Mouse (Mus musculus) testis, postnatal 10 days (tissue): Measurements from ENCODE around the gene Pcbp3.

ENCODE experiments used
- DNase-seq: peaks from one replicate; pipeline ENCODE4 v3.0.0; 2021; ENCODE audit warnings: low spot score

Pcbp3 gene

DNA sequence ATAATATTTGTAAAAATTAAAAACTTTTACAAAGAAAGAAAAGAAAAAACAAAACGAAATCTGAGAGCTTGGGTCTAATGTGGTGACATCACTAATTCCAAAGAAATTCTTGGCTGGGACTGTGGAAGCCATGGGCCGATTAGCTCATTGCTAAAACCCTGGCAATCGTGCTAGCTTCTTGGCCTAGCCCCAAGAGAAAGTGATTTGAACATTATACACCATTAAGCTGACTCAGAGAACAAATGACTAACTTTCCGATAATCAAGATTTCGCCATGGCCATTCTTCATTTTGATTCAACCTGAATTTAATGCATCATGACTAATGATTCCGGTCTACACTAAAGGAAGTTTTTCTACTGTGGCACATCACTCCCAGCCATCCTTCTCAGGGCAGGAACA is 30.6 kb downstream of the Pcbp3 start:
- DNase-seq: no peak

GRCm38 (mm10) chr10:76924441-76924840 is 37.2 kb downstream of the Pcbp3 start:
- DNase-seq: no peak

DNA sequence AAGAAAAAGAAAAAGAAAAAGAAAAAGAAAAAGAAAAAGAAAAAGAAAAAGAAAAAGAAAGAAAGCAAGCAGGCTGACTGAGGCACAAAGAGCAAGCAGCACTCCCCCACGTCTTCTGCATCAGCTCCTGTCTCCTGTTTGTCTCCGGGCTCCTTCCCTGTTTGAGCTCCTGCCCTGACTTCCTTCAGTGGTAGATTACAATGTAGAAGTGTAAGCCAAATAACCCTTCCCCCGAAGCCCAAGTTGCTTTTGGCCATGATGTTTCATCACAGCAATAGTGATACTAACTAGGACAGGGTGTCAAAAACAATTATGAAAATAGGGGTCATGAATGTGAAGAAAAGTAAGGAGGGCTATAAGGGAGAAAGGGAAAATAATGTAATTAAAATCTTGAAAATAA is 43.6 kb downstream of the Pcbp3 start:
- DNase-seq: no peak

DNA sequence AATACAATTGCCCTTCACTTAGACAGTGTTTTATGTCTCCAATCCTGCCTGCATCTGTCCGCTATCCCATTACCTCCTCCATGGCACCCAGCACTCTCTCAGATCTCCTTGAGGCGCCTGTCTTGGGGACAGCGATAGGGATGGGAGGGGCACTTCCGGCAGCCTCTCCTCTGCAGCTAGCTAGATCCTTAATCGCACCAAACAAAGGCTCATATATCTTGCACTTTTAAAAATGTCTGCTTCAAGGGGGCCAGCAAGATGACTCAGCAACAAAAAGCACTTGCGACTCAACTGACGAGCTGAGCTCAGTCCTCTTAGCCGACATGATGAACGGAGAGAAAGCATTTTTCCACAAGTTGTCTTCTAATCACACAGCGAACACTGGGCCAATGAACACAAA is 55.3 kb downstream of the Pcbp3 start:
- DNase-seq: no peak

DNA sequence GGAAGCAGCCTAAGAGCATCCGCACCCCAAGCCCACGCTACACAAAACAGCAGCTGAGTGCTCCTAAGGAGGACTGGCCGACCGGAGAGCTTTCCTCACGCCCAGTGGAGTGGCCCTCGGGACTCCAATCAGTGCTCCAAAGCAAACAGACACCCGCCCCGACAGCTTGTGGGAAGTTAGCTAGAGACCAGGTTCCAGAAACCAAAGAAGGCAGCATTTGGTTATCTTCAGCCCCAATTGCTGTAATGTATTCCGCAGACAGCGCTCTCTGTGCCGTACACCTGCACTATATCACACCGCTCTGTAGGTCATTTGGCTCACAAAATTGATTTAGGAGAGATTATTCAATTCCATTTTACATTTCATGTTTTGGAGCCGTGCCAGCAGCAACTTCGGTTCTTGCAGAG is 55.7 kb downstream of the Pcbp3 start:
- DNase-seq: no peak

- DNase-seq: no peak
Measured at GRCm38 (mm10) chr10:76903694-76904093, 58.0 kb downstream of the Pcbp3 start.

DNA sequence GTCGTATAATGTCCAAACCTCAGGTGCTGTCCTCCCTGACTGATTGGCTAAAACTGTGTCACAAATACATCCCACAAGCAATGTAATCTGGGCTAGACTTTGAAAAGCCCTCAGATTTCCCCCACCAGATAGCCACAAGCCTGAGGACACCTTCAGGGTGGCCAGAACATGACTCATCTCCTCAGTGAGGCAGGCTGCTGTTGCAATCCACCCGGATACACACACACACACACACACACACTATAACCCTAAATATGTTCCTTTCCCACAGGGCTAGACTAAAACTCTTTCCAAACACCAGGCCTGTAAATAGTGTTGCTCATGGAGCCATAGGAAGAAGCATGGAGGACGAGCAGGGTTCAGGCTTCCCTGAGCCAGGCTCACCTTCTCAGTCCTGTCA is 58.6 kb downstream of the Pcbp3 start:
- DNase-seq: no peak

DNA sequence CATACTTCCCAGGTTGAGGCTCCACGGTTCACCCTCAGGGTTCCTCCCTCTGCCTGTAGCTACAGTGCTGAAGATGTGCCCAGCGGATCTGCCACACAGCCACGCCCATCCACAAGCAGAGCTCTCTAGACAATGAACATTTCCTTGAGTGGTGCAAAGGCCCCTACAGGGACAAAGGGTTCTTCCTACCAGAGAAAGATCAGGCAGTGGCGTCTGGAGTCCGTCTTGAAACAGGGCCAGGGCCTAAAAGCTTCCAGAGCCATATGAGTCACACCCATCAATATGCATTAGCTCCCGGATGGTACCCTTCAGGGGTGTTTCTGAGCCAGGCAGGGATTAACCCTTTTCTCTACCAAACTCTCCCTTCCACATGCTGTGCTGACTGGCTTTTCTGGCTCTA is 59.1 kb downstream of the Pcbp3 start:
- DNase-seq: no peak

DNA sequence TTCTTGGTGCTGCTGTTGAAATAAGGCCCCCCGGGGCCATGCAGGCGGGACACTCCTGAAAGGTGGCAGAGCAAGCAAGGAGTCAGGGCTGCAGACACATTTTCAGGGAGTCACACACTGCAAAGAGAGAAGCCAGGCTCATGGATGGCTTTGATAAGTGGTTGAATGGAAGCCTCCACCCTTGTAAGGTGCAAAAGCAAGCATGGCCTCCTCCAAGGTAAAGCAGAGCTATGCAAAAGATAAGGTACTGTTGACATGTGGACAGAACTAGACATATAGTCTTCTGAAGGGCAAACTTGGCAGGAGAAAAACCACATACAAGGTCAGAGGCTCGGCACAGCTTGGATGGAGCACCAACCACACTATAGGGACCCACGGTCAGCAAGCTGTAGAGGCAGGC is 63.3 kb downstream of the Pcbp3 start:
- DNase-seq: no peak

GRCm38 (mm10) chr10:76891456-76891855 is 70.2 kb downstream of the Pcbp3 start:
- DNase-seq: no peak

GRCm38 (mm10) chr10:76883442-76884244 is 78.0 kb downstream of the Pcbp3 start:
- no peak for DNase-seq

DNA sequence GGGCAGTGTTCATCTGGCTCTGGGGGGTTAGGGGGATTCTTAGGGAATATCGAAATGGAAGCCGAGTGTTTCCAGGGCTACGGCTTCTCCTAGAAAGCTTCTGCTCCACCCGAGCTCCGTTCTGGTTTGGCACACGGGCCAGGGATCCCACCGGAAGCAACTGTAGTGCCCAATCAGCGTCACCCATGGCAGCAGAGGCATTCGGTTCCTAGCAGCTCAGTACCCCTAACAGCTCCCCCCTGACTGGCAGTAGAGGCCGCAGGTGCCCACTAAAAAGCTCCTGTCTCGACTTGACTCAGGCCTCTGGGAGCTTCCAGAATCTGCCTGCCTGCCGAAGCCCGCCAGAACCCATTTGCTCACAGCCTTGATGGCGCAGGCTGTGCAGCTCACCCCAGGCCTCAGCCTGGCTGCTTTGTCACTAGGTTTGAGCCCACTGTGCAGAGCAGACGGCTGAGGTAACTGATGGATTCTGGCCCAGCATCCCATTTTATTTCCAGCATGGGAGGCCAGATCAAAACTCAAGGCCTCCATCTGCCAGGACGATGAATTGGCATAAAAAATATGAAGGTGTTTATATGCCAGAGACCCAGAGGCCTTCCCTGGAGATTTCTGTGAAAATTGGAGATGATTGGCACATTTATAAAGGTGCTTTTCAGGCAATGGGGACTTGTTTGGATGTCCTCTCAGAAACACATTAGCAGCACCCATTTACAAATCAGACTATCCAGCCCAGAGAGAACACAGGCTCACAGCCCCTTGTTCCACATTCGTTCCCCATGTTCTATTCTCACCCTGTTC is 78.8 kb downstream of the Pcbp3 start:
- DNase-seq: no peak

- DNase-seq: no peak
Measured at GRCm38 (mm10) chr10:76881900-76882299, 79.8 kb downstream of the Pcbp3 start.

DNA sequence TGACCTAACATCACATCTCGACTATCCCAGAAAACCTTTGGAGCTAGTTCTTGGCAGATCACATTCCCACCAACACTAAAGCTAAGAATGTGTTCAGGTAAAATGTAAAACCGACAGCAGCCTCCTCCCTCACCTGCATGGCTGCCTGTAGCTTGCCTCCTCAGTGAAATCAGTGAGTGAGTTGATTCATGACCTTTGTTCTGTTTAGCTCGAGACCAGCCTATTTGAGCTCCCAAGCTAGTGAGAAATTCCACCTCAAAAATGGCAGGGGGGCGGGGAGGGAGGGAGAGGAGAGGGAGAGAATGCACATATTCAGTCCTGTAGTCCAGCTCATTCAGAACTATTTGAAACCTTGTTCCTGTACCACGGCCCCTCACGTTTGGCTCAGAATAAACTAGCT is 86.4 kb downstream of the Pcbp3 start:
- DNase-seq: no peak

GRCm38 (mm10) chr10:76874879-76875278 is 86.8 kb downstream of the Pcbp3 start:
- no peak for DNase-seq

DNA sequence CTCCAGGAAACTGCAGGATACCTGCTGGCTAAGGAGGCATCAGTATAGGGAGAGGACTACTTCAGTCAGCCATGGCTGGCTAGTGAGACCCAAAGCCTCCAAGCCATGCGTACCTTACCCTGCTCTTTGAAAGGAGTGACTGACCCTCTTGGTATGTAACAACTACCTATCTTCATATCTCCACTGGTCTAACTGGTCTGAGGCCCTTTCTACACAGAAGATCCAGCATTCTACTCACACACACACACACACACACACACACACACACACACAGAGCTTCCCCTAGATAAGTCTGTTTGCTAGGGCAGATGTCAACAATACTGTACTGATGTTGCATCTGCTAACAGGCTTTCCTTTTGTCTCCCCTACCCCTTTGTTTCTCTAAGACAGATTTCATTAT is 87.3 kb downstream of the Pcbp3 start:
- no peak for DNase-seq

DNA sequence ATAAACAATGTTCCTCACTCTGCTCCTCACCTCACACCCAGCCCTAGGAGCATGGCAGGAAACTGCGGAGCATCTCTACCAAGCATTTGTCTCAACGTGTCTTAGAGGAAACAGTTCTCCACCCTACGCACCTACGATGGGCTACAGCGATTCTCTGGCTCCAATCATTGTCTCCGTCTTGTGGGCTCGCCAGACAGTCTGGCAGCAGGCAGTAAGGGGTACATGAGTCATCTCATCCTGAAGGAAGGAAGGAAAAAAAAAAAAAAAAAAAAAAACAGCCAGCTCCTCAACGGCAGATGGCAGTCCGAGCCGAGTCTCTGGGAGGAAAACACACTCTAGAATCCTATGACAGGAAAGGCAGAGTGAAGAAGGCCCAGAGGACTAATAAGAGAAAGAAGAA is 87.7 kb downstream of the Pcbp3 start:
- no peak for DNase-seq

GRCm38 (mm10) chr10:76872736-76873135 is 89.0 kb downstream of the Pcbp3 start:
- no peak for DNase-seq

DNA sequence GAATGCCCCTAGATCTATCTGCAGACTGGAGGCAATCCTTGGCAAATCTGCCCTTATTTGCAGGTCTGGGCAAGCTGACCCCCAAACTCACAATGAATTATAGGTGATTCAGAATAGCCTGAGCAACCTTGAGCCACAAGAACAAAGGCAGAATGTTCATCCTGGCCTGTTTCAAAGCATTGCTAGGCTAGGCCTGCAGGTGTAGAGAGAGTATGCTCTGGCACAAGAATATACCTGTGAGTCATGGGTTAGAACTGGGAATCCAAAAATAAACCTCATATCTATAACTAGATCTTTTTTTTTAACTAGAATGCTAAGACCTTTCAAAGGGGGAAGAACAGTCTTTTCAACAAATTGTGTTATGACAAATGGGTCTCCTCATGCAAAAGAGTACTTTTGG is 95.8 kb downstream of the Pcbp3 start:
- DNase-seq: no peak

- no peak for DNase-seq
Measured at GRCm38 (mm10) chr10:76860998-76861397, 100.7 kb downstream of the Pcbp3 start.

DNA sequence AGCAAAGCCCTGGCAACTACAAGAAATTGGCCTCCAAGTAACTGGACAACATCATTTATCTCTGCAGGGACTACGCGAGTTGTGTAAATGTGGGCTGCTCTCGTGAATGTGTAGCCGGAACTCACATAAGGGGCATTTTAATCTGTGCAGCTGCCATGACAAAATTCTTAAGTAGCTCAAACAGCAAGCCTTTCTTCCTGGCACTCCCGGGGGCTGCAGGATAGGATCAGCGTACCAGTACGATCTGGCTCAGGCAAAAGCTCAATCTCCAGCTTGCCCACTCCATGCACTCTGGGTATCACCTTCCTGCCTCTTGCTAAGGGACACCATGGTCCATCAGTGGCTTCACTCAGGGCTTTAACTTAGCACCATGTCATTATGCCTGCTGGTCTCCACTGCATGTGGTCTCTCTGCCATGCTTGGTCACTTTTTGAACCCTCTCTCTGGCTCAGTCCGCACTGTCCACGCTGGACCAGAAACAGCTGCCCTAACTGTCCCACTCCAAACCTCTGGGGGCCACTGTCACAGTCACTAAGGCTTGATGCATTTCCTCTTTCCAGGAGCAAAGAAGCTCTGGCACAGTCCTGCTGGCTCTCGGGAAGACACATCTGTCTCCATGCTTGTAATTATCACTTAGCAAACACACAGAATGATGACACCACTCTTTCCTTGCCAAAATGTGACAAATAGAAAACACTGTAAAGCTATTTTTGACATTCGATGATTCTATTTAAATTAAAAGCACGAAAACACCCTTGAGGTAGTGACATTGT is 102.1 kb downstream of the Pcbp3 start:
- DNase-seq: no peak

GRCm38 (mm10) chr10:76857879-76858278 is 103.8 kb downstream of the Pcbp3 start:
- DNase-seq: peak; percentile 54

GRCm38 (mm10) chr10:76846480-76846879 is 115.2 kb downstream of the Pcbp3 start:
- DNase-seq: no peak
